25 mouse cellular contexts compared by ENCODE assay signal in the genomic region with DNA sequence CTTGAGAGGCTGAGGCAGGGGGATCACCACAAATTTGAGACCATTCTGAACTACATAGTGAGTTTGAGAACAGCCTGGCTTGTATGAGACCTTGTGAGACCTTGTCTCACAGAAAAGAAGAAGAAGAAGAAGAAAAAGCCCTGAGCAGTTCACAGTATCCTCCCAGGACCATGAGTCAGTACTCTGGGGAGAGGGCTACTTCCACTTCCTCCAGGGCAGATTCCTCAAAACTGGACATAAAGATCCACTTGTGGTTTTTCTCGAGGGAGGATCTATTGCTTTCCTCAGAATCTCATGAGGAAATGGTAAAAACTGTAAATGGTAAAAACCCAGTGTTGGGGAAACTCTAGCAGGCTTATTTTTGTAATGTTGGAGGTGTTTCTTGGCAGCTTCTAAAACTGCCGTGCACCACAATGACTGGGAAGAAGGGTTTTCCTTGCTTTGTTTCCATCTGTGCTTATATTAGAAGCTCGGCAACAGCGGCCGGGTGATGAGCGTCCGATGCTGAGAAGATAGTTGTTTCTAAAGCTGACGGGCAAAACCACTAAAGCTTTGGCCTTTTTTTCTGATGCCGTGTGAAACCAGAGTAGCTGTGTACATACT. TPM values are rescaled to one million over a fixed set of nuclear protein-coding genes. Genes with fewer than 3 reads are reported as not detected.
DNase-seq lines count a peak whose midpoint lies in the region; ATAC-seq lines count a peak whose summit lies in the region.
"Had no signal": no experiment of that assay in that cellular context is flagged by ENCODE, and none has a peak within 500 bp of the region (broad histone marks: within the 10 kb centered on the region; RNA-seq: fewer than 3 reads in every experiment).

No protein-coding gene starts in this region.

- no peak overlapping the region for H3K4me2 ChIP-seq in embryonic facial prominence, embryonic 15.5 days (replicated peaks)
- H3K4me2 ChIP-seq: embryonic facial prominence, embryonic 13.5 days; forebrain, embryonic 15.5 days; heart, embryonic 15.5 days; hindbrain, embryonic 15.5 days; liver, embryonic 15.5 days; lung, embryonic 15.5 days; midbrain, embryonic 15.5 days; neural tube, embryonic 12.5 days had no signal

- no peak overlapping the region for H3K9ac ChIP-seq in embryonic facial prominence, embryonic 15.5 days
- H3K9ac ChIP-seq: embryonic facial prominence, embryonic 13.5 days; forebrain, embryonic 15.5 days; heart, embryonic 15.5 days; hindbrain, embryonic 15.5 days; liver, embryonic 15.5 days; lung, embryonic 15.5 days; midbrain, embryonic 15.5 days; neural tube, embryonic 12.5 days had no signal

- DNase-seq in frontal cortex, adult 2 months (ENCODE audit: extremely low spot score in 1 of 2, low spot score in 1 of 2), result peak; percentile 20 to 61
- no peak for DNase-seq in frontal cortex, postnatal 25 days (ENCODE audit: low spot score in 2 of 2)
- DNase-seq in right cerebral cortex, adult 18-20 months, result peak; percentile 47
- DNase-seq in right cerebral cortex, postnatal 10 days (ENCODE audit: low spot score in 2 of 2), result no peak
- DNase-seq in spleen, adult 12 weeks (ENCODE audit: low spot score), result no peak
- DNase-seq in heart, postnatal 36 days, result no peak
- DNase-seq: cerebellum, adult 18-20 months; cerebellum, postnatal 25 days; gastrocnemius, postnatal 36 days; kidney, adult 2 months; liver; lung, postnatal 36 days; retina, postnatal 1 day; thymus, postnatal 25 days had no signal

- H3K27me3 ChIP-seq in embryonic facial prominence, embryonic 15.5 days, result no peaks in the 10 kb centered on the region
- H3K27me3 ChIP-seq: embryonic facial prominence, embryonic 13.5 days; forebrain, embryonic 15.5 days; heart, embryonic 15.5 days; hindbrain, embryonic 15.5 days; liver, embryonic 15.5 days; lung, embryonic 15.5 days; midbrain, embryonic 15.5 days; neural tube, embryonic 12.5 days; Patski had no signal

- WGBS in embryonic facial prominence, embryonic 15.5 days, result 73% methylated on average over 9 of the region's 9 CpGs

- H3K9me3 ChIP-seq in embryonic facial prominence, embryonic 15.5 days (replicated peaks), result no peaks in the 10 kb centered on the region
- H3K9me3 ChIP-seq: embryonic facial prominence, embryonic 13.5 days; forebrain, embryonic 15.5 days; heart, embryonic 15.5 days; hindbrain, embryonic 15.5 days; liver, embryonic 15.5 days; lung, embryonic 15.5 days; midbrain, embryonic 15.5 days; neural tube, embryonic 12.5 days had no signal

- peaks cover 57% of the 10 kb centered on the region for H3K36me3 ChIP-seq in embryonic facial prominence, embryonic 15.5 days

- H3K4me3 ChIP-seq in embryonic facial prominence, embryonic 15.5 days (replicated peaks), result no peak overlapping the region
- H3K4me3 ChIP-seq: embryonic facial prominence, embryonic 13.5 days; forebrain, embryonic 15.5 days; heart, embryonic 15.5 days; hindbrain, embryonic 15.5 days; liver, embryonic 15.5 days; lung, embryonic 15.5 days; midbrain, embryonic 15.5 days; neural tube, embryonic 12.5 days had no signal

- no peaks in the 10 kb centered on the region for H3K4me1 ChIP-seq in embryonic facial prominence, embryonic 15.5 days
- H3K4me1 ChIP-seq: embryonic facial prominence, embryonic 13.5 days; forebrain, embryonic 15.5 days; heart, embryonic 15.5 days; hindbrain, embryonic 15.5 days; liver, embryonic 15.5 days; lung, embryonic 15.5 days; midbrain, embryonic 15.5 days had no signal

- ATAC-seq in embryonic facial prominence, embryonic 15.5 days (ENCODE audit: insufficient number of reproducible peaks, low FRiP score, low TSS enrichment, low read depth), result no peak
- ATAC-seq: forebrain, embryonic 15.5 days; midbrain, embryonic 15.5 days; Patski had no signal

- intact Hi-C loops in heart, postnatal 36 days (cut with DNase I), result no loop called here

- H3K27ac ChIP-seq in embryonic facial prominence, embryonic 15.5 days (replicated peaks), result peak overlapping the region; percentile 22; the same call in 1 of the 2 replicates
- H3K27ac ChIP-seq: embryonic facial prominence, embryonic 13.5 days; forebrain, embryonic 15.5 days; heart, embryonic 15.5 days; hindbrain, embryonic 15.5 days; kidney, postnatal 0 days; liver, embryonic 15.5 days; lung, embryonic 15.5 days; midbrain, embryonic 15.5 days; neural tube, embryonic 12.5 days had no signal

RNA-seq across cellular contexts. Expression of a gene that starts 48.1 kb away (rescaled TPM):
- 33.9 and 35.5 TPM in 2 replicates for polyA plus RNA-seq in frontal cortex, adult 2 months (2012; rRNA removed)
- polyA plus RNA-seq in embryonic facial prominence, embryonic 15.5 days (2015; fragmentation: Nextera tagmentation; extraction: Ambion mirVana), result 22.5 and 25.4 TPM in 2 replicates
- 1 to 10 TPM; 3.5 to 3.7 TPM for total RNA-seq in heart, postnatal 36 days (2021)

Comparison
In these comparisons a context has a peak if more than half of its experiments do, and no peak if none do; other contexts are left out.
1. DNase-seq: peak in frontal cortex, adult 2 months (2 of 2) and right cerebral cortex, adult 18-20 months (single experiment); none in frontal cortex, postnatal 25 days (0 of 2), right cerebral cortex, postnatal 10 days (0 of 2), spleen, adult 12 weeks (single experiment) and heart, postnatal 36 days (0 of 2).